Mouse (Mus musculus): Measurements from ENCODE around the gene 9230112D13Rik.

Gene 9230112D13Rik

DNA sequence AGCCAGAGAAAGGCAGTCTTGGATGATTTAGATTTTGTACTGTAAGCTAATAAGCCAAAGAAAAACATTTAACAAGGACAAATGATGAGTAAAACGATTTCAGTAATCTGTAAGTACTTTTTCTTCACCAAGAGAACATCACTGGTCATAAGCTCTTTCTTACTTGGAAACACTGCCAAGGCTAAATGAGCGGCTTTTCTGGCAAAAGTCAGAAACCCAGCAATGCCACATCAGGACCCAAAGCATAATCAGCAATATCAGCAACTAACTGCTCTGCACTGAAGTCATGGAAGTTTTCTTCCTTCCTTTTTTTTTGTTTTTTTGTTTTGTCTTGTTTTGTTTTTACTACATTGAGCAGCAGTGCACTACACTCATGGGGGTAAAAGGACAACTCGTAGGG, 25.3 kb downstream of the 9230112D13Rik start:
- DNase-seq (ENCODE audit: low spot score): no peak

GRCm38 (mm10) chr14:34493682-34494081, 28.9 kb downstream of the 9230112D13Rik start:
- no peak for DNase-seq (ENCODE audit: low spot score)

DNA sequence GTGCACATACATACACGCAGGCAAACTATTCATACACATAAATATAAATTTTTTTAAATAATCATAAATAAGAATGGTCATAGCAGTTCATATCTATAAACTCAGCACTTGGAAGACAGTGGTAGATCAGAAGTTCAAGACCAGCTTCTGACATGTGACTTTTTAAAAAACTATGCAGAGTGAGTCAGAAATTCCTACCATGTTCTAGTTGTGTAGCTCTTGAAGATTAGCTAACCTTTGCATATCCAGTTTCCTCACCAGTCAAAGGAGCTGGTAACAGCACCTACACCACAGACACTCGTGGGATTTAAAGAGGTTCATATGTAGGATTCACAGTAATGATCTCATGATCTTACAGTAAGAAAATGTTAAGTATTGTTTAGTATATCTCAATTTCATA, 29.9 kb downstream of the 9230112D13Rik start:
- DNase-seq (ENCODE audit: low spot score): no peak

GRCm38 (mm10) chr14:34490965-34491364, 31.6 kb downstream of the 9230112D13Rik start:
- no peak for DNase-seq (ENCODE audit: low spot score)

DNA sequence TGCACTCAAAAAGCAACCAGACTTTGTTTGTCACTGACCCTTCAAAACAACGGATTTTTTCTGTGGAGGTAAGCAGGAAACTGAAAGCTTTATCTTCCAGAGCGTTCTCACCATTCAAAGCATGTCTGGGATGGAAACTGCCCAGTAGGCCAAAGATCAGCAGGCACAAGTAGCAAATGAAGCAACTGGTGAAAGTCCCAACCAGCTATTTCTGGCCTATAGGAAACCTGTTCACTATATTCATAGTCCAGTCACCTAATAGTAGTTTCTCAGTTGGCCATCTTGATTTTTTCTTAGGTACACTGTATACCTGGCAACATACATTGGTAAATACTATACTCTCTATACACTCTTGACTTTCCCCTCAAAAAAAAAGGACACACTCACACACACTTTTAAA, 32.7 kb downstream of the 9230112D13Rik start:
- DNase-seq (ENCODE audit: low spot score): no peak

DNA sequence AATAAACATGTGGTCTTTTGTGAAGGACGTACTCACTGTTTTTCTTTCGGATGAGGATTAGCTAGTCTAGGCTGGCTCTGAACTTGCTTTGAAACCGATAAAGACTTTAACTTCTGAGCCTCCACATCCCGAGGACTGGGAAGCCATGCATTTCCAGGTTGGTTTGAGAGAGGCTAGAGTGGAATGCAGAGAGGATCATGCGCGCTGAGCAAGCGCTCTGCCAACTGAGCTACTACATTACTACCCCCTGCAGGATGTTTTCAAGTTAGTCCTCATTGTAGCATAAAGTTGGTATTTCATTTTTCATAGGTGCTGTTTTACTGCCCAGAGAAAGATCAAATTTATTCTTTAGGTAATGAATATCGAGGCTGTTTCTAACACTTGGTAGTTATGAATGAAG, 36.4 kb downstream of the 9230112D13Rik start:
- no peak for DNase-seq (ENCODE audit: low spot score)

DNA sequence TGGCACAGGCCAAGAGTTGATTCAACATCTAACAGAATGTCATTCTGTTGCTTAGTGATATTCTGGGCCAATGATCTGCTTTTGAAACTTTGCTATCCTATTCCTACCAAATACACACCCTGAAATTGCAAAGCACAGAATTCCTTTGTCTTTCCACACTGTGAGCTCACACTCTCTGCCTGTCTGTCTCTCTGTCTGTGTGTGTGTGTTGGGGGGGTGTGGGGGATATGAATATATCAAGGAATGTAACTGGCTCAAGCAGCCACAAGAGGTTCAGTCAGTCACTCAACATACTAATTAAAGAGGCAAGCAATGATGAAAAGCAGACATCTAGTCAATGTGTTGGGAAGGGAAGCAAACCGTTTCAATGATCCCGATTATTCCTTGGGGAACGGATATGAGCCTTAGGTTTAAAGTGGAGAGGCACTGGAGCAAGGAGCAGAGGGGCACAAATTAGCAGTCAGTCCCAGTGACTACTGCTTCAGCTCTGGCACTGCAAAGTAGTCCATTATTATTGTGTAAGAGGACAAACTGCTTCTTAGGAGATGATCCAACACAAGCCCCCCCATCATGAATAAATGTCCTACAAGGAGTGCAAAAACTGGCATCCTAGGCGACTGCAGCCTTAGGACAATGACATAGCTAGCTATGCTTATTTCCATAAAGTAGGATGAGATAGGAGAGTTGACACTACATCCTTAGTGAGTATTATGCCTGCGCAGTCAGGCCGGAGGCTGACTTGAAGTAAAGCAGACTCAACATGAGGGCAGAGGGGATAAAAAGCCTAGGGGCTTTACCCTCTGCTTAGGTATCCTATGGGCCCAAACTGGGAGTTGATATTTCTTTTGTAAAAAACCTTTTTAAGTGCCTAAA, 38.9 kb downstream of the 9230112D13Rik start:
- peak; percentile 50 for DNase-seq (ENCODE audit: low spot score)

DNA sequence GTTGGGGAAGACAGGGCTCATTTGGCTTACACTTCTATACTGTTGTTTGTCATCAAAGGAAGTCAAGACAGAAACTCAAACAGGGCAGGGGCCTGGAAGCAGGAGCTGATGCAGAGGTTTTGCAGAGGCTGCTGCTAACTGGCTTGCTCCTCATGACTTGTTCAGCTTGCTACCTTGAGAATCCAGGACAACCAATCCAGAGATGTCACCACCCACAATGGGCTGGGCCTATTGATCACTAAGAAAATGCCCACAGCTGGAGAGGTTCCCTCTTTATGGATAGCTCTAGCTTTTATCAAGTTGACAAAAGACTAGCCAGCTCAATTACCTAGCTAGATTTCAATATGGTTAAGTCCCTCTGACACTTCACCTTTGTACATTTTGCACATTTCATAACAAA, 51.0 kb downstream of the 9230112D13Rik start:
- DNase-seq (ENCODE audit: low spot score): no peak

- no peak for DNase-seq (ENCODE audit: low spot score)
Observed at GRCm38 (mm10) chr14:34466291-34466690, 56.3 kb downstream of the 9230112D13Rik start.

Measured in MN1 (cell line).